Mouse (Mus musculus) cortical plate, adult 2 months (tissue): ENCODE data around the gene Helz2.
"Not testable (repeated sequence)": the region's sequence is repeated elsewhere in the genome, so short reads cannot be mapped to it uniquely, and the experiment has no call there.

Experiments used
- CTCF ChIP-seq: fragments of 200-500 bp; IDR thresholded peaks from 2 replicates; pipeline ENCODE4 v1.5.1; 2011; ENCODE audit warnings: mild to moderate bottlenecking, control low read depth, low read length; ENCODE audit not compliant: insufficient read depth; ENCODE audit errors: extremely low read depth
- POLR2A ChIP-seq: fragments of 200-500 bp; IDR thresholded peaks from 2 replicates; pipeline ENCODE4 v1.6.1; 2011; ENCODE audit warnings: mild to moderate bottlenecking, low read length, control low read depth; ENCODE audit not compliant: insufficient read depth; ENCODE audit errors: extremely low read depth

GRCm38 (mm10) chr2:181191385-181191784 is 50.4 kb downstream of the Helz2 start:
- not testable (repeated sequence) for TF ChIP-seq CTCF, POLR2A
